Mouse (Mus musculus) kidney, embryonic 16.5 days (tissue): ENCODE results near the gene Bnipl. TPM values are rescaled to one million over a fixed set of nuclear protein-coding genes. Genes with fewer than 3 reads are reported as not detected.

Source experiments
- ATAC-seq: fragments of 200-750 bp; cut with Nextera tagmentation; 2 replicates; pipeline ENCODE4 v1.8.0; 2017; ENCODE audit warnings: moderate TSS enrichment; ENCODE audit not compliant: low FRiP score, low TSS enrichment
- H3K27ac ChIP-seq: fragments of 300-500 bp; sonication (generic); 2 replicates; pipeline ENCODE4 v1.5.1; 2014; ENCODE audit warnings: low read length
- H3K27me3 ChIP-seq: fragments of 300-500 bp; sonication (generic); 2 replicates; pipeline ENCODE4 v1.6.1; 2014; ENCODE audit warnings: low read length, control low read depth, mixed read lengths; ENCODE audit not compliant: insufficient read depth
- H3K36me3 ChIP-seq: fragments of 300-500 bp; sonication (generic); 2 replicates; pipeline ENCODE4 v1.6.1; 2014; ENCODE audit warnings: low read length, control low read depth, mixed read lengths; ENCODE audit not compliant: insufficient read depth
- H3K4me1 ChIP-seq: fragments of 300-500 bp; sonication (generic); 2 replicates; pipeline ENCODE4 v1.6.1; 2014; ENCODE audit warnings: low read length, control low read depth, mixed read lengths; ENCODE audit not compliant: insufficient read depth
- H3K4me2 ChIP-seq: fragments of 300-500 bp; sonication (generic); replicated peaks from 2 replicates; pipeline ENCODE4 v1.6.1; 2014; ENCODE audit warnings: low read depth, low read length
- H3K4me3 ChIP-seq: fragments of 300-500 bp; sonication (generic); 2 replicates; pipeline ENCODE4 v1.5.1; 2014; ENCODE audit warnings: mild to moderate bottlenecking, low read length
- H3K9ac ChIP-seq: fragments of 300-500 bp; sonication (generic); replicated peaks from 2 replicates; pipeline ENCODE4 v1.6.1; 2014; ENCODE audit warnings: low read length
- H3K9me3 ChIP-seq: fragments of 300-500 bp; sonication (generic); 2 replicates; pipeline ENCODE4 v1.6.1; 2016; ENCODE audit warnings: low read length, control low read depth
- WGBS: fragments of 180-500 bp; shearing (Covaris S2); extraction: QIAGEN DNeasy Blood & Tissue Kit; methylation state at CpG from one replicate; pipeline ENCODE4 v1.1.7; 2014; 5-methylcytosine and 5-hydroxymethylcytosine counted together
- polyA plus RNA-seq: library from polyadenylated mRNA; unstranded; fragments of >200 nt; fragmentation: Nextera tagmentation; extraction: Ambion mirVana; gene quantifications from 2 replicates; pipeline ENCODE4 v1.2.1, GENCODE M21; 2015

The Bnipl gene
- polyA plus RNA-seq, 1 experiment from 2014 or later = 0.41 TPM

DNA sequence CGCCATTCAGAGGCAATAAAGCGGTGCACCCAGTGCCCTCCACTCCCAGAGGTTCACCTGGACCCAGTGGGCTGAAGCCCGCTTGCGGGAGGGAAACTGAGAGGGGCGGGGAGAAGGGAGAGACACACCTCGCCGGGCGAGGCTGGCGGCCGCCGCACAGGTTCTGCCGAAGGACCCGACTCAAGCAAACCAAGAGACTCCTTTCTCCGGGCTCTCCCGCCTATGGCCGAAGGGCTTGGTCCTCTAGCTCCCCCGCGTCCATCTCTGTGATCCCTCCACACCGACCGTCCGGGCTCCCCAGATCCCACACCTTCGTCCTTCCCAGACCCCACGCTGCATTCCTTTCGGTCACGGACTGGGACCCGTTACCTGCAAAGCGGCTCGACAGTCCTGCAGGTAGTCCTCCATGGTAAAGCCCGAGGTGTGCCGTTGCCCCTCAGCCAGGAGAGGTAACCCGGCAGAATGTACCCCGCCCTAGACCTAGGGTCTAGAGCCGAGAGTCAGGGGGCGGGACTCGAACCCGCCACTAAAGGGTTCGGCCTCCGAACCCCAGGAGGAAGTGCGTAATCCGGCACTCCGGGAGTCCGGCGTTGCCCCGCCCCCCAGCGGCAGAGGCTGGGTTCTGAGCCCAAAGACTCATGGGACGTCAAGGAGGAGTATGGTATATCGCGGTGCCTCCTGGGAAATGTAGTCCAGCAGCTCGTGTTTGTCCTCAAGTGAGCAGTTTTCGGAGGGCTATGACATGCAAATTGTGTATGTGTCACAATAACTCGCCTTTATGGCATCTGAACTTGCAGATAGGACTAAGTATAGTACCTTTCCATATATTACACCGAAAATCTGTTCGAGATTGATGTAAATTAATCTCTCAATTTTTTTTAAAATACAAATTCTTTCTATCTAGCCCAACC is 30.5 kb upstream of the Bnipl start, which contains the start of the genes Mindy1 and Prune1:
Gene Mindy1, plus strand, starts transcription at position 130 of the 911 bp plus-strand sequence.
Gene Prune1, minus strand, starts transcription at position 861 of the 911 bp plus-strand sequence.
- Histone ChIP-seq H3K9ac (peak within 1 kb of the TSS; percentile 87), H3K27ac (peak within 1 kb of the TSS; percentile 99), H3K4me3 (peak within 1 kb of the TSS; percentile 73), H3K4me2 (peak within 1 kb of the TSS; percentile 80), H3K36me3 (no peaks in the 10 kb centered on the region), H3K27me3 (no peaks in the 10 kb centered on the region), H3K4me1 (peaks cover 43% of the 10 kb centered on the region), H3K9me3 (no peaks in the 10 kb centered on the region)
- under 1% methylated on average over 53 of the region's 53 CpGs for WGBS
- peak; percentile 88 for ATAC-seq

DNA sequence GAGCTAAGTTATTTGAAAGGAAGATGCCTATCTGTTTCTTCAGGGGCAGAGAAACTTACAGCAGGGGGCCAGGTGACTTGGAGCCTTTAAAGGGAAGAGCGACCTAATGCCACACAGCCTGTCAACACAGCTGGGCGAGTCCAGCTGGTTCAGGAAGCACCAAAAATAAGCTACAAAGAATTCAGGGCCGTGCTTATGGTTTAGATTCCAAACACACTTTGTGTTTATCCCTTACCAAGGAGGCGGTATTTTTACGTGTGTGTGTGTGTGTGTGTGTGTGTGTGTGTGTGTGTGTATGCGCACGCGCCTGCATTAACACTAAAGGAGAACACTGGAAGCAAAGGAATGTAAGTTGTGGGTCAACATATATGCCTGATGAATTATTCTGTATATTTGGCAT is 29.8 kb upstream of the Bnipl start:
- H3K27ac ChIP-seq = peak overlapping the region; percentile 92
- 14% methylated on average over 8 of the region's 8 CpGs for WGBS

DNA sequence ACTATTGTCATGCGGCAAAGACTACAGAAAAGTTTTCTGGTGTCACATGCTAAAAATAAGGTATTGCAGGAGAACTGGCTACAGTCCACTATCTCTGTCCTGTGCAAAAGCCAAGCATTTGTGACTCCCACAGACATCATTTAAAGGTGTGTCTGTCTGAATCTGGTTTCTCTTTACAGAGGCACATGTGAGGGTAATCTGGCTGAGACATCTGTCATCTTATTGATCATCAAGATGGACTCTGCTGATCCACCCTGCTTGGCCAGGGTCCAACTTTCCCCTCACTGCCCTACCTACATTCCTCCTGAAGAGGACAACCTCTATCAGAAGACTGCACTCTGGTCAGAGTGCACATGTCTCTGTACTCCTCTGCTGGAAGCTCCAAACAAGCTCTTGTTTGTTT is 26.2 kb upstream of the Bnipl start:
- Histone ChIP-seq H3K4me1 (peaks cover 15% of the 10 kb centered on the region), H3K4me2 (no peak overlapping the region), H3K9ac (no peak overlapping the region), H3K27ac (peak overlapping the region; percentile 23; the same call in 1 of the 2 replicates), H3K4me3 (no peak overlapping the region), H3K36me3 (no peaks in the 10 kb centered on the region), H3K9me3 (no peaks in the 10 kb centered on the region), H3K27me3 (no peaks in the 10 kb centered on the region)
- 71% methylated on average over 1 of the region's 1 CpGs for WGBS
- ATAC-seq = no peak

More for the DNA sequence above, 29.8 kb upstream of the Bnipl start:
- no peaks in the 10 kb centered on the region for H3K36me3 ChIP-seq
- ATAC-seq = no peak
- no peaks in the 10 kb centered on the region for H3K27me3 ChIP-seq
- H3K4me1 ChIP-seq = peaks cover 36% of the 10 kb centered on the region
- peak overlapping the region; percentile 73 for H3K4me3 ChIP-seq
- H3K4me2 ChIP-seq = peak overlapping the region; percentile 80
- H3K9me3 ChIP-seq = no peaks in the 10 kb centered on the region
- H3K9ac ChIP-seq = peak overlapping the region; percentile 86

DNA sequence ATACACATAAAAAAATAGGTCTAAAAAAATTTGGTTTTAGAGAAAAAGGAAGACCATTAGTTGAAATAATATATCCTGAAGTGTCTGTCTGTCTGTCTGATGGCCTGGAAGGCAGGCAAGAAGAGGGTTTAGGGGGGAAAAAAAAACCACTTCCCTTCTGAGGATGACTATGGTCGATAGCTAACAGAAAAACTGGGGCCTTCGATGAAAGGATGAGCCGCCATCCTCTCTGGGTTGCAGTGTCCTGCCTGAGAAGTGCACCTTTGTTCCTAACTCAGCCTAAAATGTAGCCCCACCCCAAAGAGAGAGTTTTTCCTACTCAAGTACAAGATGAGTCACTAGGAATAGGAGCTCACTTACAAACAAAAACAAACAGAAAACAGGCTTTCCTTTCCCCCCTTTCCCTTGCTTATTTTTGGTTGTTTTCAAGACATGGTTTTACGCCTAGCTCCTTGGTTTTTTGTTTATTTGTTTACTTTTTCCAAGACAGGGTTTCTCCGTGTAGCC is 25.5 kb upstream of the Bnipl start:
- H3K4me1 ChIP-seq = peaks cover 15% of the 10 kb centered on the region
- no peak overlapping the region for H3K9ac ChIP-seq
- 52% methylated on average over 5 of the region's 5 CpGs for WGBS
- no peak overlapping the region for H3K4me3 ChIP-seq
- H3K9me3 ChIP-seq = no peaks in the 10 kb centered on the region
- ATAC-seq = no peak
- no peak overlapping the region for H3K4me2 ChIP-seq
- no peak overlapping the region for H3K27ac ChIP-seq
- H3K27me3 ChIP-seq = no peaks in the 10 kb centered on the region
- no peaks in the 10 kb centered on the region for H3K36me3 ChIP-seq

DNA sequence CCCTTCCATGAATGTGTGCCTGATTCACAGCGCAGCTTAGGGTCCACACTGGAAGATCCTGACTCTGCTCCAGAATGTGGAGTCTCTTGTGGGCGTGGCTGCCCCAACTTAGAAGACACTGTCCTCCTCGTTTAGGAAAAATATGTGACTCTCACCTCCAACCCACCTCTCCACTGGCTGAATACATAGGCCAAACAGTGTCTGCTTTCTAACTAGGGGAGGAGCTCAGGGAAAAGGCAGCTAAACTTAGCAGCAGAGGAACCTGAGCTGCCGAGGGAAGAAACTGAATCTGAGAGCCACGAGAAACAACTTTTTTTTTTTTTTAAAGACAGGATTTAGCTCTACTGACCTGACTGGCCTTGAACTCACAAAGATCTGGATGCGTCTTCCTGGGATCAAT is 24.2 kb upstream of the Bnipl start:
- Histone ChIP-seq H3K27ac (no peak overlapping the region), H3K4me2 (no peak overlapping the region), H3K4me1 (peaks cover 10% of the 10 kb centered on the region), H3K9me3 (no peaks in the 10 kb centered on the region), H3K27me3 (no peaks in the 10 kb centered on the region), H3K4me3 (no peak overlapping the region), H3K36me3 (no peaks in the 10 kb centered on the region), H3K9ac (no peak overlapping the region)
- 54% methylated on average over 6 of the region's 6 CpGs for whole genome bisulfite sequencing
- ATAC-seq = no peak

DNA sequence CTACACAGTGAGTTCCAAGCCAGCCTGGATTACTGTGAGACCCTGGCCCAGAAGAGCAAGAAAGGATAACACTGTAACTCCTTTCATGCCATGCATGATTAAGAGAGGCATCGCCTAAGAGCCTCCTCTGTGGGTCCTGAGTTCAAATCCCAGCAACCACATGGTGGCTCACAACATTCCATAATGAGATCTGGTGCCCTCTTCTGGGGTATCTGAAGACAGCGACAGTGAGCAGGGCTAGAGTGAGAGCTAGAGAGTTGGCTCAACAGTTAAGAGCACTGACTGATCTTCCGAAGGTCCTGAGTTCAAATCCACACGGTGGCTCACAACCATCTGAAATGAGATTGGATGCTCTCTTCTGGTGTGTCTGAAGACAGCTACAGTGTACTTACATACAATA is 23.5 kb upstream of the Bnipl start:
- Histone ChIP-seq H3K36me3 (no peaks in the 10 kb centered on the region), H3K27me3 (no peaks in the 10 kb centered on the region), H3K4me2 (no peak overlapping the region), H3K9me3 (no peaks in the 10 kb centered on the region), H3K27ac (no peak overlapping the region), H3K4me3 (no peak overlapping the region), H3K9ac (no peak overlapping the region), H3K4me1 (peaks cover 14% of the 10 kb centered on the region)
- ATAC-seq = no peak
- 99% methylated on average over 4 of the region's 4 CpGs for WGBS

DNA sequence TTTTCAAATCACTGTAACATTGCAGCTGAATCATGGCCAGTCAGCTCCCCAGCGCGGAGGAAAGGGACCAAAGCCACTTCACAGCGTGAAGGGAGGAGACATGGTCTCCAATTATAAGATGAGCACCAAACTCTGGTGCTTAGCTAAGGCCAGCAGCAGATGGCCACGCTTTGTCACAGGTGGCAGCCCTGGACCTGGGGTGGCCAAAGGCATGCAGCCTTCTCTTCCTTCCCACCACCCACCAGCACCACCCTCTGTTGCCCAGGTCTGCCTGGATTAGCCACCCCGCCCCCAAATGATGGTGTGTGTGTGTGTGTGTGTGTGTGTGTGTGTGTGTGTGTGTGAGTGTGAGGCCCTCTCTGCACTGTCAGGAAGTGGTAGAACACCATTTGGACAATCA is 22.5 kb upstream of the Bnipl start:
- ATAC-seq = no peak
- Histone ChIP-seq H3K9me3 (no peaks in the 10 kb centered on the region), H3K27ac (no peak overlapping the region), H3K9ac (no peak overlapping the region), H3K4me2 (no peak overlapping the region), H3K4me1 (peaks cover 14% of the 10 kb centered on the region), H3K27me3 (no peaks in the 10 kb centered on the region), H3K4me3 (no peak overlapping the region), H3K36me3 (no peaks in the 10 kb centered on the region)
- 94% methylated on average over 5 of the region's 5 CpGs for WGBS

DNA sequence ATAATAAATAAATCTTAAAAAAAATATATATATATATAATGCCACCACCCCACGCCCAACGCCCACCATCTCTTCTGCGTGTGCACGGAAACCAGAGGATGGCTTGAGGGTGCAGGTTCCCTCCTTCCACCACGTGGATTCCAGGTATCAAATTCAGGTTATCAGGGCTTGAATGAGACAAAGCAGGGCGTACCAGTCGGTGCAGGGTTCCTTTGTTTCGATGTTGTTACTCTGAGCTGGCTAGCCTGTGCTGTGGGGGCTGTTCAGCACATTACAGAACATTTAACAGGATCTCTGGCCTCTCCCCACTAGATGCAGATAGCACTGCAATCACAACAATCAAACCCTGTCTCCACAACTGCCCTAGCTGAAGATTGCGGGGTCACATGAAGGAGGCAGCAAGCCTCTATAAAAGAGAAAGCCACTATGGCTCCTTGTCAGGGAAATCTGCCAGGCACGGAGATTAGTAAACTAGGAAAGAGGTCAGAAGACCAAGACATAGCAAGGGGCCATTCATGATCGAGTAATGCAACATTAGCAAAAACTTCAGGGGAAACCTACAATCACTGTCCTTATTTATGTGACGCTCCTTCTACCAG is 19.9 kb upstream of the Bnipl start:
- H3K4me1 ChIP-seq = peaks cover 3% of the 10 kb centered on the region; the same call in 1 of the 2 replicates
- no peak for ATAC-seq
- no peaks in the 10 kb centered on the region for H3K27me3 ChIP-seq
- 81% methylated on average over 12 of the region's 12 CpGs for WGBS
- H3K27ac ChIP-seq = no peak overlapping the region
- H3K9me3 ChIP-seq = no peaks in the 10 kb centered on the region
- no peak overlapping the region for H3K4me3 ChIP-seq
- no peak overlapping the region for H3K4me2 ChIP-seq
- H3K9ac ChIP-seq = no peak overlapping the region
- peaks cover 12% of the 10 kb centered on the region for H3K36me3 ChIP-seq

DNA sequence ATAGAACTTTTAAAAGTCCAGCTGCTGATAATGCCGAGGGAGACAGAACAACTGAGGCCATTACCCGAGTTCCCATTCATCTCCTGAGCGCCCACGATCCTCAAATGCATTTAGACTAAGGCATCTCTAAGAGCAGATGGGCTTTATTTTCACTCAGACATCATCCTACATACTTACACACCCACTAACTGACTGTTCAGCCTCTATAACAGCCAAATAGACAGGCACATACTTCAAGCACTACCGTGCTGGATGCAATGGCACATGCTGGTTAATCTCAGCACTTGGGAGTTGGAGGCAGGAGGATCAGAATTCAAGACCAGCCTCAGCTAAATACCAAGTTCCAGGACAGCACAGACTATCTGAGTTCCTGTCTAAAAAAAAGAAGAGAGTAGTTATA is 18.8 kb upstream of the Bnipl start:
- peaks cover 3% of the 10 kb centered on the region; the same call in 1 of the 2 replicates for H3K4me1 ChIP-seq
- 76% methylated on average over 5 of the region's 5 CpGs for WGBS
- no peak overlapping the region for H3K9ac ChIP-seq
- H3K9me3 ChIP-seq = no peaks in the 10 kb centered on the region
- H3K4me3 ChIP-seq = no peak overlapping the region
- H3K27me3 ChIP-seq = no peaks in the 10 kb centered on the region
- no peak overlapping the region for H3K4me2 ChIP-seq
- no peak for ATAC-seq
- H3K27ac ChIP-seq = no peak overlapping the region; the same call in 1 of the 2 replicates
- peaks cover 12% of the 10 kb centered on the region for H3K36me3 ChIP-seq
